Mouse (Mus musculus) layer of hippocampus, adult 18-20 months (tissue): ENCODE data around the gene Gm28048. TPM values are rescaled to one million over a fixed set of nuclear protein-coding genes. Genes with fewer than 3 reads are reported as not detected.

Experiments
- DNase-seq, 2 experiments: peaks; one replicate each; pipeline ENCODE4 v3.0.0; 2022; ENCODE audit warnings: low spot score in 2 of 2
- total RNA-seq, 2 experiments: library from RNA; stranded (reverse); gene quantifications; 2 replicates each; pipeline ENCODE4 v1.2.3; 2021

Gm28048 gene
- total RNA-seq, 2 experiments from 2014 or later = 8.6 to 9.3 TPM

GRCm38 (mm10) chr11:22844754-22845718 lies 136.9 kb downstream of the Gm28048 start:
- no peak for DNase-seq

GRCm38 (mm10) chr11:22839456-22839855 lies 142.4 kb downstream of the Gm28048 start:
- no peak for DNase-seq

DNA sequence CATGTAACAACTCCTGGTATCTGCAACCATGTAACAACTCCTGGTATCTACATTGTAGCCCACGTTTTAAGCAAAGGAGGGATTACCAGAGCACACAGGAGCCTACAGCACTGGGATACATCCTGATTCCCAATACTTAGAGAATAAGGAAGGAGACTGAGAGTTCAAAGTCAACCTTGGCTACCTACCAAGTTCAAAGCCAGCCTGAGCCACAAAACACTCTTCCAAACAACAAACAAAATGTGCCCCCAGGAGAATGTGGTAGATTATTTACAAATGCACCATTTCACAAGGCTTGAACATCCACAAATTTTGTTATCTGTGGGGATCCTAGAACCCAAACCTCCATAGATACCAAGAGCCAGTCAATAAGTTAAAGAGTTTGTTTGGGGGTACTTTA lies 143.5 kb downstream of the Gm28048 start:
- no peak for DNase-seq

DNA sequence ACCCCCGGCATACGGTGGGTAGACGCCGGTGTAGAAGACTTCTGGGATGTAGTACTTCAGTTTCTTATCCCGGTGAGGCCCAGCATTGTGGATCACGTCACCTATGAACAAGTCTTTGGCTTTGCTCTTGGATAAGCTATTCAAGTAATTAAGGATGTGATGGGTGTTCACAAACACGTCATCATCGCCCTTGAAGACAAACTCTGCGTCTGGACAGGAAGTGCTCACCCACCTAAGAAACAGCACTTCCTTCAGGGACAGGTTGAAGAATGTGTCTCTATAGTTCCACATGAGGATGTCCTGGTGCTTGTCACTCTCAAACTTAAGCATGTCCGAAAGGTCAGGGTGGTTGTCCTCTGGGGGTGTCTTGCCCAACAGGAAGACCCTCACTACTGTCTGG lies 145.6 kb downstream of the Gm28048 start:
- no peak for DNase-seq

- DNase-seq = no peak
Observed at GRCm38 (mm10) chr11:22832600-22832999, 149.3 kb downstream of the Gm28048 start.

DNA sequence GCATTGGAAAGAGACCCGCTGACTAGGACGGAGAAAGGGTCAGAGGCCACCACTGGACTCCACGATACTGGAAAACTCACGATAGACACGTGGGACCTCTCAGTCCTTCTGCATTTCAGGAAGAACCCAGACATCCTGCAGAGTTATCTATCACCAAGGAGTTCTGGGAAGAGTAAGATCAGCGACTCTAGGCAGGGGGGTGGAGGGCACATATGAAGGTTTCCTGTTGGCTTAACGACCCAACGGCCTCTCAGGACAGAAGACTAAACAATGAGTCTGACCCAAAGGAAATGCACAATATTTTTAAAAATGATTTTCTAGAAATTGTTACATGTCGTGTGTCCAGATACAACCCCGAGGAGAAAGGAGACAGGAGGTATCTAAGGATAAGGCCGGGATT lies 150.0 kb downstream of the Gm28048 start:
- DNase-seq = no peak

DNA sequence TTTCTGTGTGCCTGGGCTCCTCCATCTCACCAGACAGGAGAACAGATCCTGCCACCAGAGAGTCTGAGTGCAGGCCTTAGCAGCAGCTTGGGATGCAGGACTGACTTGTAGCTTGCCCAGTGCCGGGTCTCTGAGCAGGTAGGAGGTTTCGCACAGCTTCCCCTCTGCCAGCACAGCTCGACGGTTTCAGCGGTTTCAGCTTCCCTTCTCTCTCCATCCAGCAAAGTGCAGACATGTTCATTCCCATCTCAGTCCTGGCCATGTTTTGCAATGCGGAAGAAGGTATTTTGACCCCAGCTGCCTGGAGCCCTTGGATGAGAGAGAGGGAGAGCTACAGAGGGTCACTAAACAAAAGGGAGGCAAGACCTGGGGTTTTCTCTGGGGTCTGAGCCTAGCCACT lies 151.2 kb downstream of the Gm28048 start:
- no peak for DNase-seq

DNA sequence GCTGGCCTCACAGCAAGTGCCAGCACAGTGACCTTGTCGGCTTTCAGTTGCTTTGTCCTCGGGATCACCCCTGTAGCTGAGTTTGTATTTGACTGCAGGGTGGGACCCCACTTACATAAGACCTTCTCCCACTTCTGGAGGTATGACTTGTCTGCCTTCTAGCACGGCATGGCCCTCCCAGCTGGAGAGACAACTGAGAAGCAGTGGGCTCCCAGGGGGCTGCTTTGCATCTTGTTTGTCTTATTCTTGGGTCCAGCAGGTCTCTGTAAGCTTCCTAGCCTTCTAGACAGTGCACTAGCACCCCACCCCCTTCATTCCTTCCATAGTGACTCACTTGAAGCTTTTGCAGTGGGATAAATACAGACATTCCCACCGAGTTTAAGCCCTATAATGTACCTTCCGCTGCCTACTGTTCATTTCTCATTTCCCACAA lies 151.7 kb downstream of the Gm28048 start:
- DNase-seq = no peak

DNA sequence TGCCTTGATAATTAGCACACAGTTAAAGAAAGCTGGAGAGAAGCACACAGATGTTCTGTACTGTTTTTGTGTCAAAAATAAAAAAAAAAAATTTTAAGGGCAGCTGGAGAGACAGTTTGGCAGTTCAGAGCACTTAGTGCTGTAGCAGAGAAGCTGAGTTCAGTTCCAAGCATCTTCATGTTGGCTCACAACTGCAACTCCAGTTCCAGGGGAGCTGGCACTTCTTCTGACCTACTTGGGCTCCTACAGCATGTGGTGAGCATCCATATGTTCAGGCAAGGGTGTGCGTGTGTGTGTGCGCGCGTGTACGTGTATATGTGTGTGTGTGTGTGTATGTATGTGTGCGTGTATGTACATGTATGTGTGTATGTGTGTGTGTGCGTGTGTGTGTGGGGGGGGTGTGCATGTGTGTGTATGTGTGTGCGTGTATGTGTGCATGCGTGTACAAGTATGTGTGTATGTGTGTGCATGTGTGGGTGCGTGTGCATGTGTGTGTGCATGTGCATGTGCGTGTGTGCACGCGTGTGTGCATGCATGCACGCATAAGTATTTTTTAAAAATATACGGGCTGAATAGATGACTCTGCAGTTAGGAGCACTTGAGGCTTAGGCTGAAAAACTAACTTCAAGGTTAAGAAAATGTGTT lies 152.8 kb downstream of the Gm28048 start:
- DNase-seq = no peak

GRCm38 (mm10) chr11:22827514-22828080 lies 154.3 kb downstream of the Gm28048 start:
- DNase-seq = no peak

DNA sequence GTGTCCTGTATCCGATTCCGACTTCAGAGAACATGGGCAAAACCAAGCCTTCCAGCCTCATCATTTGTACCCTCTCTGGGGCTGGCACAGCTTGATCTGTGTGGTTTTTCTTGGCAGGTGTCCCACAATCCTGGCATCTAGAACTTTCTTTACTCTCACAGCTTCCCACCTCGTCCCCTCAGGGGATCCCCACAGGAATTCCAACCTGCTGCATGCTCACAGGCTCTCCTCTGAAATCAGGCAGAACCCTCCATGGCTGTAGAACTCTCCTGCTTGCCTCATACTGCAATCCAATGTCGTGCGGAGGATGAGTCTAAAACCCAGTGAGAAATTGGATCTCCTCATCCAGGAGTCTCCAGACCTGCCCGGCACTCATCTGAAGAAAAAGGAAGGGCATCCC lies 155.2 kb downstream of the Gm28048 start:
- no peak for DNase-seq

DNA sequence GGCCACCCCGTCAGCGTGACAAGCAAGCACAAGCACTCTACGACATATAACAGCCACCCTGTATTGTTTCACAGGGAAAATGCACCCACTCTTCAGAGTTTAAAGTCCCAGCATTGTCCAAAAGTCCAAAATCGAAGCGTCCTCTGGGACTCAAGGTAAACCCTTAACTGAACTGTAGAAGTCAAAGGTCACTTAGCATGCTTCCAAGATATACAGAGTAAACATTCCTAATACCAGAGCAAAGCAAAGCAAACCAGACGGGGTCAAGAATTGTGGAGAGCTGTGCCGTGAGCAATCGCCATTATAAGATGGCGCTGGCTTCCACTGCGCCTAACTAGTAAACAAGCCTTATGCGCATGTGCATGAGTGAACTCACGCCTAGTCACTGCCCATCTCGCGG lies 155.8 kb downstream of the Gm28048 start:
- DNase-seq = no peak

DNA sequence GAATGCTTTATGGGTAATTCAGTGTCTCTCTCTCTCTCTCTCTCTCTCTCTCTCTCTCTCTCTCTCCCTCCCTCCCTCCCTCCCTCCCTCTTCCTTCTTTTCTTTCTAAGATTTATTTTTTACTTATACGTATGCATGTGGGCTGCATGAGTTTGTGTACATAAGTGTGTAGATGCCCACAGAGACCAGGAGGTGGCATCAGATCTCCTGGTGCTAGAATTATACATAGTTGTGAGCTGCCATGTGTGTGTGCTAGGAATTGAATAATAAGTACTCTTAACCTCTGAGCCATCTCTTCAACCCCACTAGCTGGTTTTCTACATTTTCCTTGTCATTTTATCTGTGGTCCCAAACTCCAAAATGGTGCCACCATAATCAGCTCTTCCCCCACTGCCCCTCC lies 156.3 kb downstream of the Gm28048 start:
- DNase-seq = no peak

DNA sequence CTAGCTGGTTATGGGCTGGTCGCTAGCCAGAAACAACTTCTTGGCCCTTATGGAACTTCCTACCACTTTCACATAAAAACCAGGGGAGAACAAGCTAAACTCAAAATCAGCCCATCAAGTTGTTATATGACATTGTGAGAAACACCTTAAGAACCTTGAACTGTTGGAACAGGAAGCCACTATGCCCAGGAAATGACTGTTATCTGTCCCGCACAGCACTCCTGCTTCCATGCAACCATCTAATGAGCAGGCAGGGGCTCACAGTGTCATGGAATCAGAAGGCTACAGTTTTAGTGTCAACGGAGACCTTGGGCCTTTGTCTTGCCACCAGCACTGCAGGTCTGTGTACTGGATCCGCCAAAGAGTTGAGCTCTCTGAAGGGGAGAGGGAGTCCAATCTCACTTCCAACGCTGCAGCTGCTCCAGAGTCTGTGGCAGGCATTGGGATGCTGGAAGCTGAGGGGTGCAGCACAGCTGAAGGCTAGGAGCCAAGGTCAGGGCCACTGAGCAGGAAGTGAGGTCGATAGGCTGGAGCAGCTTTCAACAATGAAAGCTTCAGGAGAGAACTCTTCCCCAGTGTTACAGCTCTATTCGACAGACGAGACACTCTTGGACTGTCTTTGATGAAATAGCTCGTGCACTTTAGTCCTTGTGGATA lies 157.7 kb downstream of the Gm28048 start:
- no peak for DNase-seq

DNA sequence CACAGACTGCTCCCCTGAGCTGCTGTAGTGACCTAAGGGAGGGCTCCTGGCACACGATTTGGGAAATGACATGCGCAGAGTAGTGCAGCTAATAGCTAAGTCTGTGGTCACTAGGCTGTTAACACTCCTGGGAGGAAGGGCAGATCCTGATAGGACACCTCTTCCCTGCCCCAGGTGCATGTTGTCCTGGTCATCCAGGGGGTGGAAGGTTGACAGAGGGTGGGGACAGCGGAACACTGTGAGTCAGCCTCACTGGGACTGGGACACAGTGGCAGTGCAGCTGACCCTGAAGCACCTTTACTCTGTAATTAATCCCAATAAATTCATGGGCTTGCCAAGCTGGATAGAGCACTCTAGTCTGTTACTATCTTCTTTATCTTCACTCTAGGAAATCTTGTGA lies 160.6 kb downstream of the Gm28048 start:
- DNase-seq = no peak

GRCm38 (mm10) chr11:22818371-22818770 lies 163.5 kb downstream of the Gm28048 start:
- DNase-seq = no peak

DNA sequence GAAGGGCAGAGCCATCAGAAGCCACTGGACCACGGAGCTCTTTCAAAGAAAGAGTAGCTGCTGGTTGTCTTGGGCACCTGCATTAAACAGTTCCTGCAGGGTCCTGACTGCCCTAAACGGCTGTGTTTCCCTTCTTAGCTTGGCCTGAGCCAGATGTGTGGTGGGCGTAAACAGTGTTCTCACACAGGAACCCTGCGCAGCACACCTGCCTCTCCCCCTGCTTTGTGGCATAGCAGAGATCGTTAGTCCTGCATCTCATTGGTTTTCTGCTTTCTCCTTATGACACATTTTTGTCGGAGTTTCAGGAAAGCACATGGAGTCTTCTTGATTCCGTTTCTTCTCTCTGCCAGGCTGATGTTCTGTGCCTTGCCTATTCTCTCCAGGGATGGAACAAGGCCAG lies 166.0 kb downstream of the Gm28048 start:
- DNase-seq = no peak

- DNase-seq = no peak
Observed at GRCm38 (mm10) chr11:22815143-22815542, 166.7 kb downstream of the Gm28048 start.

- no peak for DNase-seq
Observed at GRCm38 (mm10) chr11:22813921-22814704, 167.8 kb downstream of the Gm28048 start.

- DNase-seq = no peak
Observed at GRCm38 (mm10) chr11:22813427-22813826, 168.5 kb downstream of the Gm28048 start.

GRCm38 (mm10) chr11:22811413-22811812 lies 170.5 kb downstream of the Gm28048 start:
- no peak for DNase-seq
